Mouse (Mus musculus) splenic B cell, adult 2 months (primary cell): ENCODE results near the gene Adcy5.

Source experiments
- DNase-seq: peaks from one replicate; pipeline ENCODE4 v3.0.0-alpha.2; 2011; ENCODE audit warnings: low read depth, low spot score
- H3K27me3 ChIP-seq: 2 replicates; pipeline ENCODE4 v1.6.1; 2012; ENCODE audit warnings: mild to moderate bottlenecking, low read length, moderate library complexity, mixed read lengths; ENCODE audit not compliant: control insufficient read depth, poor library complexity, insufficient read depth, severe bottlenecking
- H3K36me3 ChIP-seq: 2 replicates; pipeline ENCODE4 v1.6.1; 2012; ENCODE audit warnings: mild to moderate bottlenecking, low read length, moderate library complexity, mixed read lengths; ENCODE audit not compliant: control insufficient read depth, poor library complexity, insufficient read depth, severe bottlenecking

The Adcy5 gene

DNA sequence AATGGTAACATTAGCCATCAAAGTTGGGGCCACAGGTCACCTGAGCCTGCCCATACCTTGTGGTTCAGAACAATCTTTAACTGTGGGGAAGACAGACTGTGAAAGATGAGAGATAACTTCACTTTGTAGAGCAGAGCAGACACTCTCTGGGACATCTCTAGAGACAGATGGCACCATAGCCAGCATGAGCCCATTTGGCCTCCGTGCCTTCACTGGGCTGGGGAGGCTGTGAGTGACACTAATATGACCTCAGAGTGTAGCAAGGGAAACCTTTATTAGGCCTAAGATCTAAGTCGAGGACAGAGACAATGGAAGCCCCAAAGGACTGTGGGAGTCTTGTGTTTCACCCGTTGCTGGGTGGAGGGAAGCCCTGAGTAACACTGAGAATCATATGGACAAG lies 92.7 kb downstream of the Adcy5 start:
- Histone ChIP-seq H3K27me3 (no peaks in the 10 kb centered on the region), H3K36me3 (no peaks in the 10 kb centered on the region)
- no peak for DNase-seq

DNA sequence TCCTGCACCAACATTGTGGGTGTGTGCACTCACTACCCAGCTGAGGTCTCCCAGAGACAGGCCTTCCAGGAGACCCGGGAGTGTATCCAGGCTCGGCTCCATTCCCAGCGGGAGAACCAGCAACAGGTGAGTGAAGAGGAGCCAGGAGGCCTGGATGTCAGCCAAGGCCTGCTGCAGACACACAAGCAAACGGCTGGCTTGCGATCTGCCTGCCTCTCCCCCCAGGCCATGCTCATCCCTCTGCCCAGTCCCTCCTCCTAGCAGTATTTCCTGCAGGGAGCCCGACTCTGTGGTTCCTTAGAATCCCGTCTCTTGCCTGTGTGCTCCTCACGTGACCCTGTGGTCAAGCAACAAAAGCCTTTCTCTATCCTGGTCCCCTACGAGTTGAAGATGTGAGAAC lies 94.1 kb downstream of the Adcy5 start:
- H3K27me3 ChIP-seq: no peaks in the 10 kb centered on the region
- DNase-seq: no peak
- no peaks in the 10 kb centered on the region for H3K36me3 ChIP-seq

DNA sequence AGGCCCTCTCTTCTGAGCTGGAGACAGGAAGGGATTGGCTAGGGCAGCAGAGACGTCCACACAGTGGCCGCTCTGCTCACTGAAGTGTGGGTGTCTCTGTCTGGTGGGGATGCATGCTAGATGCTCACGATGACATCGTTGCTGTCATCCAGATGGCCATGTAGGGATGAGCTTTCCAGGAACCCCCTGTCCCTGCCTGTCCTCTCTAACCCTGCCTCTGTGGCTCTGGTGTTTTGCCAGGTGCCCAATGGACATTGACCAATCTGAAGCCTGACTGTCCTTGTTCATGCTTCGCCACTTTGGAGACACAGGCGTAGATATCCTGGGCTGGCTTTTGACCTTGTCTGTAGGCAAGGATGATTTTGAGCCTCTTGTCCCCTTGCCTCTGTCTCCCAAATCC lies 95.1 kb downstream of the Adcy5 start:
- no peaks in the 10 kb centered on the region for H3K27me3 ChIP-seq
- H3K36me3 ChIP-seq: no peaks in the 10 kb centered on the region
- no peak for DNase-seq

DNA sequence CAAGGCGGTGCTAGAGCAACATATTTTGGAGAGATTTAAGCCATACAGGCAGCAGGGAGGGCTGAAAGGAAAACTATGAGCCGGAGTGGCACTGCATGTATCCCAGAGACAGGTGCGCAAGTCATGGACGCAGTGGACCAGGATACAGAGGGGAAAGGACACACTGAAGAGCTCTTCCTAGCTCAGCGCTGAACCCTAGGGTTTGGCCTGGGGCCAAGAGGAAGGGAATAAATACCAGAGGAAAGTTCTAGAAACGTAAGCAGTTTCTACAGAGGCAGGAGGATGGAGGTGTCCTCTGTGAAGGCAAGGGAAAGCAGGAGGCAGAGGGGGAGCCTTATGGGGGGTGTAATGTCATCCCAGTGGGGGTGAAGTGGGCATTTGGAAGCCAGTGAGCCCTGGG lies 97.0 kb downstream of the Adcy5 start:
- no peak for DNase-seq
- H3K27me3 ChIP-seq: no peaks in the 10 kb centered on the region
- H3K36me3 ChIP-seq: no peaks in the 10 kb centered on the region

DNA sequence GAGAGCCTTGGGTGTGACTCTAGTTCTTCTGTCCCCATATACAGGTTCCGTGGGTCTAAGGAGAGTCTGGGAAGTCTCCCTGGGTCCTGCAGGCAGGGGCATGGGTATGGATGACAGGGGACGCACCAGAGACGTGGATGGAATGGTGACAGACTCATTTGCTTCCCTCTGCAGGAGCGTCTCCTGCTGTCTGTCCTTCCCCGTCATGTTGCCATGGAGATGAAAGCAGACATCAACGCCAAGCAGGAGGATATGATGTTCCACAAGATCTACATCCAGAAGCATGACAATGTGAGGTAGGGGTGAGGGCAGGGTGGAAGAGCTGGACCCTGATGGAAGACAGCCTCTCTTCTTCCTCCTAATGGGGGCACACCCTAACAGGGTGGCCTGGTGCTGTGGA lies 98.3 kb downstream of the Adcy5 start:
- Histone ChIP-seq H3K36me3 (no peaks in the 10 kb centered on the region), H3K27me3 (no peaks in the 10 kb centered on the region)
- no peak for DNase-seq

DNA sequence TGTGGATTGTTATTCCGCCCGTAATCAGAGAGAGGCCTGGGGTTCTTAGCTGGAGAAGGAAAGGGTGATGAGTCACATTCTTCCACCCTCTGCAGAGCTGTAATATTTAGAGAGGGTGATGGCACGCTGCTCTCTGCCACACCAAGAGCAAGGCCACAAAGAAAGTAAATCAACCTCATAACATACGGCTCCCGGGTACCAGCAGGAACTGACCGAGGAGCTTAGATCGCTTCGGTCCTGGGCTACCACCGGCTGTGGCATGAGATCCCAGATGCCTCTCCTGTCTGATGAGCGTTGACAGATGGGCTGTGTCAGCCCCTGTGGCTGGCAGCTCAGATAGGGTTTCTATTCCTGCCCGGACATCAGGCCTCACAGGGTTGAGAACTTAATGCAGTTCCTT lies 101.3 kb downstream of the Adcy5 start:
- H3K27me3 ChIP-seq: no peaks in the 10 kb centered on the region
- no peaks in the 10 kb centered on the region for H3K36me3 ChIP-seq
- no peak for DNase-seq

DNA sequence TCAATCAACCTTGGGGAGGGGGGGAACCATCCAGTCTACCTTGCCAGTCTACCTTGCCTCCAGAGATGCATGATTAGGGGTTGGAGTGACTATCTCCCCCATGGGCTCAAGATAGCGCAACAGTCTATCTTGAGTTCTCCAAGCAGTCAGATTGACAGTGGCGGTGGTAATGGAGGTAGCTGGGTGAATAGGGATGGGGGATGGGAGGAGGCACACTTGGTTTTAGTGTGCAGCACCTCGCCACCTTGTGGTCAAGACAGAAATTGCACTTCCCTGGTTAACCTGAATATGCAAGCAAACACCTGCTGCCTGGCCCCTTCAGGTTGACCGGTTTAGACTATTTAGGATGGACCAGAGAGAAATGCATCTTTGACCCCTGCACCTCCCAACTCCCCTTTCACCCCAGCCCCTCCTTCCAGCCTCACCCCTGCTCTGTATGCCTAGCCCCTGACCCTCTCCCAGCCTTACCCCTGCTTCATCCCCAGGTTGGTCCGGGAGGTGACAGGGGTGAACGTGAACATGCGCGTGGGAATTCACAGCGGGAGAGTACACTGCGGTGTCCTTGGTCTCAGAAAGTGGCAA lies 115.8 kb downstream of the Adcy5 start:
- H3K27me3 ChIP-seq: no peaks in the 10 kb centered on the region
- peak; percentile 82 for DNase-seq
- H3K36me3 ChIP-seq: no peaks in the 10 kb centered on the region

DNA sequence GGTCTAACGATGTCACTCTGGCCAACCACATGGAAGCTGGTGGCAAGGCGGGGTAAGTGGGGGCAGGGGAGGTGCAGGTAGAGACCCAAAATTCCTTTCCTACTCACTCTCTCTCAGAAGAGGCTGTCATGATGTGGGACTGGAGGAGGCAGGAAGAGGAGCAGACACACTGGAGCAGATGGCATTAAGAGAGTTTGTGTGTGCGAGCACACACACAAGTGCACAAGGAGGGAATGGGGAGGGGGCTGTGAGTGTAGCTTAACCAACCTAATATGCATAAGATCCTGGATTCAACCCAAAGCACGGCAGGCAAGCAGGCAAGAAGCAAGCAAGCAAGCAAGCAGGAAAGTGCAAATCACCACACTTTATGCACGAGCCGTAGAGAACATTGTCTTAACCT lies 116.3 kb downstream of the Adcy5 start:
- Histone ChIP-seq H3K36me3 (no peaks in the 10 kb centered on the region), H3K27me3 (no peaks in the 10 kb centered on the region)
- DNase-seq: no peak

DNA sequence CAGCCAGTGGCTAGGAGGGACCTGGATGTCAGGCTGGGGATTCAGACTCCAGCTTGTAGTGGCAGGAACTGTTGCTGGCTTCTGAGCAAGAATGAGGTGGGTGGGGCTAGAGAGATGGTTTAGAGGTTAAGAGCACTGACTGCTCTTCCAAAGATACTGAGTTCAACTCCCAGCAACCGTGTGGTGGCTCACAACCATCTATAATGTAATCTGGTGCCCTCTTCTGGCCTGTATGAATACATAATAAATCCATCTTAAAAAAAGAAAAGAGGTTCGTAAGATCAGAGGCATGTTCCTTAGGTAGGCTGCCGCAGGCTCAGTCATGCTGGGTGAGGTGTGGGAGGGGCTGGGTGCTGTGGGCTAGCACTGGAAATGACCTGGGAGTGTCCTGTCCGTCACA lies 116.9 kb downstream of the Adcy5 start:
- H3K36me3 ChIP-seq: no peaks in the 10 kb centered on the region
- peak; percentile 3 for DNase-seq

DNA sequence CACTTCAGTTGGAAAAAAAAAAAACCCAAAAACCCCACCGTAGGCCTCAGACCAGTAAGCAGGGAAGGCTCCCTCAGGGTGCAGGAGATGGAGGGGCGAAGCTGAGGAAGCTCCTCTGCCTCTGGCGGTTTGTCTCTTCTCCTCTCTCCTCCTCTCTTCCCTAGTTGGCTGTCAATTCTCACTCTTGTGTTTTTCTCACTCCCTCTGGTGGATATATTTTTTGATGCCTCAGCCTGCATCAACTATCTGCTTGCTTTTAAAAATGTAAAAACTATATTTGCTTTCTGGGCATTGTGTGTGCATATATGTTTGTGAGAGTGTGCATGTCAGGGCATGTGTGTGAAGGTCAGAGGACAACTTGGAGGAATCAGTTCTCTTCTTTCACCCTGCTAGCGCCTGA lies 117.7 kb downstream of the Adcy5 start:
- H3K36me3 ChIP-seq: no peaks in the 10 kb centered on the region
- no peak for DNase-seq
- no peaks in the 10 kb centered on the region for H3K27me3 ChIP-seq

More for the DNA sequence above, 116.9 kb downstream of the Adcy5 start:
- no peaks in the 10 kb centered on the region for H3K27me3 ChIP-seq

DNA sequence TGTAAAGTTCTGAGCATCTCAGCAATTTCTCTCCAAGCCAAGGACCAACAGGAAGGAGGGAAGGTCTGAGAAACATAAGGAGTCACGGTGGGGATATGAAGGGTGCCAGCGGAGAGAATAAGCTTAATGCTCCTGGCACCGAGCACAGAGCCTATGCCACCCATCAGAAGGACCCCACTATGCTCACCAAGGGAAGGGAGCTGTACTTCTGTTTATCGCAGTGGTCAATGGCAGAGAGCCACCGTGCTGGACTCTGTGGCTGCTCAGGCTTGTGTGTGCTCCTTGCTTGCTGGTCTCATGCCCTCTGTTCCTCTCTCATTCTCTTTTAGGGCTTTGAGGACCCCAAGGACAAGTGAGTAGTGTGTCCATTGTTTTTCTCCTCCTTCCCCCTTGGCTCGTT lies 123.5 kb downstream of the Adcy5 start:
- Histone ChIP-seq H3K27me3 (no peaks in the 10 kb centered on the region), H3K36me3 (no peaks in the 10 kb centered on the region)
- no peak for DNase-seq

DNA sequence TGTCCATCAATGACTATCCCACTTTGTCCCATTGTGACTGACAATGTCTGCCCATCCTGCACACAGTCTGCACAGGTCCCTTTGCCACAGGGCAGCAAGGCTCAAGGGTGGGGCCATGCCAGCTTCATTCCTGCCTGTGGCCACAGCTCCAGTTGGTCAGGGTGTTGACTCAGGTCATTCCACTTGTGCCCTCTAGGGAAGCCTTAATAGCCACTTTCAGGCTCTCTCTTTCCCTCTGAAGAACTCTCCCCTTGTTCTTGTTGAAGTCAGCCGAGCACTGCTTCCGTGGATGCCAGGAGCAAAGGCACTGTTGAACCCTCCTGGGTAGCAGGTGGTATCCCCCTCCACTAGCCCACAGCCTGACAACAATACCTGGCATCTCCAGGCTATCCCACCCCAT lies 127.8 kb downstream of the Adcy5 start:
- H3K27me3 ChIP-seq: no peaks in the 10 kb centered on the region
- DNase-seq: no peak

DNA sequence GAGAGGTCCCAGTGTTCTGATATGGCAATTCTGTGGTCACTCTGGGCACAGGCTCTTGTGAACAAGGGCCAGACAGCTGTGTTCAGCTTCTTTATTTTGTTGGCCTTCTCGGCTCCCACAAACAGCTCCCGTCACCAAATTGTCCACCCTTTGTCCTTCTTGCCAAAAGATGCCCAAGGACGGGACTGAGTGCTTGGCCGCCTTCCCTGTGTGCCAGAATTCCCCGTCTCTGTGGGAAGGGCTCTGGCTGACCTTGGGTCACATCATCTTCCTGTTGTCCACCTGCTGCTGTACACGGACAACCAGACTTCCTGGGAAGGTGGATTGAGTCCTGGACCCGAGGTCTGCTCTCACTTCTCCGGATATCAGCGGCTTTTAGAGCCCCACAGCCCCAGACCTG lies 131.1 kb downstream of the Adcy5 start:
- Histone ChIP-seq H3K36me3 (no peaks in the 10 kb centered on the region), H3K27me3 (no peaks in the 10 kb centered on the region)
- no peak for DNase-seq

More for the DNA sequence above, 127.8 kb downstream of the Adcy5 start:
- H3K36me3 ChIP-seq: no peaks in the 10 kb centered on the region

DNA sequence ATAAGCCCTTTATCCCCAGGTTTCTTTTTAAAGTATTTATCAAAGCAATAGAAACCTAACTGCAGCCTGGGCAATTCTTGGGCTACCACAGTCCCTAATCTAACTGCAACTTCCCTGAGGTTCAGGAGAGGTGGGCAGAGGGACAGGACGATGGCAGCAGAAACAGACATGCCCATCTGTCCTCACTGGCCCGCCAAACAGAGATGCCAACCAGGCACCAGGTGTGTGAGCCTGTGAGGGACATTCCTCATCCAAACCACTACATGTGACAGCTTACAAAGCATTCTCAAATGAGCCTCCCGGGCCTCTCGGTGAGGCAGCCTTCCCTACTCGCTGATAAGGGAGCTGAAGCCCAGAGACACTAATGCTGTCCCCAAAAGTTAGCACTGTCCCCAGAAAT lies 132.6 kb downstream of the Adcy5 start:
- H3K27me3 ChIP-seq: no peaks in the 10 kb centered on the region
- DNase-seq: no peak
- no peaks in the 10 kb centered on the region for H3K36me3 ChIP-seq

DNA sequence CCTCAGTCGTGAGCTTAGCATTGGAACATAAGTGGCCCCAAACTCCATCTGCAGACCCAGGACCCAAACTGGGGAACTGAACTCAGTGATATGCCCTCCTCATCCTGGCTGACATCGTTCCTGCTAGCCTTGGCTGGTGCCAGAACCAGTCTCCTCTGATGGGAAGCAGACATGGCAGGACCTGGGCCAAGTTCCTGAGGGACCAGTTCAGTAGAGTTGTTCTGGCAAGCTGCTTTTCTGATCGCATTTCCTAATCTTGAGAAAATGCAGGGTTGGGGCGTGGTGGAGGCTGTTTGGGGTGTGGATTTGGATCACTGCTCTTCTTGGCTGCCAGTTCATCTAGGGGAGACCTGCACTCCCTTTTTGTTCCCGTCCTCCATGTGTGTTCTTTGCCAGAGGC lies 143.1 kb downstream of the Adcy5 start:
- Histone ChIP-seq H3K36me3 (no peaks in the 10 kb centered on the region), H3K27me3 (no peaks in the 10 kb centered on the region)
- no peak for DNase-seq

DNA sequence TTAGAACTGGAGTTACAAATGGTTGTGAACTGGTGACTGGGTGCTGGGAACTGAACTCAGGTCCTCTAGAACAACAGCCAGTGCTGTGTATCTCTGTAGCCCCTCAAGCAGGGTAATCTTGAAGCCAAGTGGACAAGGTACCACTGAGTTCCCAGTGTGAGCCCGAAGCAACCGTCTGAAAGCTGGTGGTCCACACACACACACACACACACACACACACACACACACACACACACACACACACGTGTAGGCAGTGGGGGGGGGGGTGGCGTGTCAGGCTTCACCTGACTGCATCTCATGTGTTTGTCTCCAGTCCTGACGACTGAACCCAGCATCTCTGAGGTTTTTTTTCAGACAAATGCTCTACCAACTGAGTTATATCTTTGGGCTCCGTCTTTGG lies 145.5 kb downstream of the Adcy5 start:
- Histone ChIP-seq H3K27me3 (no peaks in the 10 kb centered on the region), H3K36me3 (no peaks in the 10 kb centered on the region)

More for the DNA sequence above, 145.5 kb downstream of the Adcy5 start:
- no peak for DNase-seq
